Mouse (Mus musculus) forebrain, embryonic 11.5 days (tissue): ENCODE results near the gene Sfrp4. TPM values are rescaled to one million over a fixed set of nuclear protein-coding genes. Genes with fewer than 3 reads are reported as not detected.
A peak's percentile ranks its signal among the peaks of the same experiment; 100 is the strongest.
"Not testable (repeated sequence)": the region's sequence is repeated elsewhere in the genome, so short reads cannot be mapped to it uniquely, and the experiment has no call there.

Source experiments
- ATAC-seq: fragments of 200-750 bp; cut with Nextera tagmentation; replicated peaks from 2 replicates; pipeline ENCODE4 v1.8.0; 2017; ENCODE audit warnings: moderate TSS enrichment; ENCODE audit not compliant: low FRiP score
- DNase-seq: peaks from one replicate; pipeline ENCODE4 v3.0.0-alpha.2; 2017; ENCODE audit warnings: low spot score
- H3K27ac ChIP-seq: fragments of 300-500 bp; sonication (generic); 2 replicates; pipeline ENCODE4 v1.5.1; 2014; ENCODE audit warnings: low read depth, low read length
- H3K27me3 ChIP-seq: fragments of 300-500 bp; sonication (generic); 2 replicates; pipeline ENCODE4 v1.6.1; 2014; ENCODE audit warnings: mild to moderate bottlenecking, low read length, mixed read lengths; ENCODE audit not compliant: control insufficient read depth, insufficient read depth
- H3K36me3 ChIP-seq: fragments of 300-500 bp; sonication (generic); 2 replicates; pipeline ENCODE4 v1.6.1; 2014; ENCODE audit warnings: mild to moderate bottlenecking, low read length, moderate library complexity, mixed read lengths; ENCODE audit not compliant: control insufficient read depth, insufficient read depth
- H3K4me1 ChIP-seq: fragments of 300-500 bp; sonication (generic); replicated peaks from 2 replicates; pipeline ENCODE4 v1.6.1; 2014; ENCODE audit warnings: low read length, mixed read lengths; ENCODE audit not compliant: control insufficient read depth, insufficient read depth
- H3K4me2 ChIP-seq: fragments of 300-500 bp; sonication (generic); 2 replicates; pipeline ENCODE4 v1.6.1; 2014; ENCODE audit warnings: low read depth, mild to moderate bottlenecking, low read length, moderate library complexity, mixed read lengths; ENCODE audit not compliant: severe bottlenecking
- H3K4me3 ChIP-seq: fragments of 300-500 bp; sonication (generic); 2 replicates; pipeline ENCODE4 v1.5.1; 2014; ENCODE audit warnings: low read depth, low read length
- H3K9ac ChIP-seq: fragments of 300-500 bp; sonication (generic); 2 replicates; pipeline ENCODE4 v1.6.1; 2014; ENCODE audit warnings: low read length
- H3K9me3 ChIP-seq: fragments of 300-500 bp; sonication (generic); 2 replicates; pipeline ENCODE4 v1.6.1; 2016; ENCODE audit warnings: low read length, mixed read lengths; ENCODE audit not compliant: control insufficient read depth
- WGBS: fragments of 180-500 bp; shearing (Covaris S2); extraction: QIAGEN DNeasy Blood & Tissue Kit; methylation state at CpG from one replicate; pipeline ENCODE4 v1.1.7; 2014; 5-methylcytosine and 5-hydroxymethylcytosine counted together
- polyA plus RNA-seq: library from polyadenylated mRNA; unstranded; fragments of >200 nt; fragmentation: Nextera tagmentation; extraction: Ambion mirVana; gene quantifications from 2 replicates; pipeline ENCODE4 v1.2.1, GENCODE M21; 2014

Sfrp4 gene
- polyA plus RNA-seq, result 2.2 and 3.3 TPM in 2 replicates

- Histone ChIP-seq H3K9ac (peak within 1 kb of the TSS; percentile 62), H3K4me3 (peak within 1 kb of the TSS; percentile 44), H3K27me3 (peaks cover 3% of the 10 kb centered on the region; the same call in 1 of the 2 replicates), H3K4me2 (peak within 1 kb of the TSS; percentile 83), H3K36me3 (no peaks in the 10 kb centered on the region), H3K27ac (no peak within 1 kb of the TSS), H3K4me1 (0 out of 2 replicates have a peak, but pooled peaks cover 4% of the 10 kb centered on the region), H3K9me3 (no peaks in the 10 kb centered on the region)
- WGBS, result 2% methylated on average over 25 of the region's 25 CpGs
- ATAC-seq (peak; percentile 78), DNase-seq (peak; percentile 76)
Measured at GRCm38 (mm10) chr13:19622573-19623227, at the start of gene Sfrp4. Gene Sfrp4 (plus strand): TSS chr13:19623104.

- not testable (repeated sequence) for H3K27ac ChIP-seq, DNase-seq, H3K27me3 ChIP-seq, H3K9me3 ChIP-seq, H3K36me3 ChIP-seq, H3K4me1 ChIP-seq, H3K9ac ChIP-seq, H3K4me3 ChIP-seq, H3K4me2 ChIP-seq, ATAC-seq
- WGBS, result 91% methylated on average over 2 of the region's 2 CpGs
Measured at GRCm38 (mm10) chr13:19574723-19575122, 48.2 kb upstream of the Sfrp4 start.

GRCm38 (mm10) chr13:19575947-19576346 lies 47.0 kb upstream of the Sfrp4 start:
- no peak overlapping the region for H3K9ac ChIP-seq
- H3K27me3 ChIP-seq, result no peaks in the 10 kb centered on the region
- H3K9me3 ChIP-seq, result no peaks in the 10 kb centered on the region
- no peaks in the 10 kb centered on the region for H3K36me3 ChIP-seq
- 87% methylated on average over 3 of the region's 3 CpGs for WGBS
- ATAC-seq, result no peak
- no peak overlapping the region for H3K4me3 ChIP-seq
- H3K4me2 ChIP-seq, result no peak overlapping the region
- no peak for DNase-seq
- H3K27ac ChIP-seq, result no peak overlapping the region
- no peaks in the 10 kb centered on the region for H3K4me1 ChIP-seq

GRCm38 (mm10) chr13:19590996-19591759 lies 31.7 kb upstream of the Sfrp4 start:
- Histone ChIP-seq H3K9me3 (no peaks in the 10 kb centered on the region), H3K27ac (no peak overlapping the region), H3K4me1 (no peaks in the 10 kb centered on the region), H3K9ac (no peak overlapping the region), H3K27me3 (no peaks in the 10 kb centered on the region), H3K36me3 (no peaks in the 10 kb centered on the region; the same call in 1 of the 2 replicates), H3K4me2 (no peak overlapping the region), H3K4me3 (no peak overlapping the region)
- ATAC-seq (no peak), DNase-seq (no peak)
- 87% methylated on average over 3 of the region's 3 CpGs for WGBS

GRCm38 (mm10) chr13:19595141-19595540 lies 27.8 kb upstream of the Sfrp4 start:
- no peak for DNase-seq
- Histone ChIP-seq H3K4me2 (no peak overlapping the region), H3K9me3 (no peaks in the 10 kb centered on the region), H3K27me3 (no peaks in the 10 kb centered on the region), H3K9ac (no peak overlapping the region), H3K36me3 (no peaks in the 10 kb centered on the region; the same call in 1 of the 2 replicates), H3K4me3 (no peak overlapping the region), H3K4me1 (no peaks in the 10 kb centered on the region), H3K27ac (no peak overlapping the region)
- no peak for ATAC-seq
- WGBS, result 89% methylated on average over 1 of the region's 1 CpGs

- no peaks in the 10 kb centered on the region for H3K4me1 ChIP-seq
- H3K9me3 ChIP-seq, result no peaks in the 10 kb centered on the region
- no peak overlapping the region for H3K27ac ChIP-seq
- H3K4me3 ChIP-seq, result no peak overlapping the region
- H3K27me3 ChIP-seq, result no peaks in the 10 kb centered on the region
- H3K4me2 ChIP-seq, result no peak overlapping the region
- ATAC-seq, result no peak
- 87% methylated on average over 6 of the region's 6 CpGs for WGBS
- H3K36me3 ChIP-seq, result no peaks in the 10 kb centered on the region
- DNase-seq, result no peak
- no peak overlapping the region for H3K9ac ChIP-seq
Measured at GRCm38 (mm10) chr13:19599242-19599641, 23.7 kb upstream of the Sfrp4 start.

GRCm38 (mm10) chr13:19602531-19602930 lies 20.4 kb upstream of the Sfrp4 start:
- no peak for ATAC-seq
- H3K4me2 ChIP-seq, result no peak overlapping the region

GRCm38 (mm10) chr13:19603719-19604118 lies 19.2 kb upstream of the Sfrp4 start:
- H3K36me3 ChIP-seq, result no peaks in the 10 kb centered on the region
- no peak for DNase-seq
- no peaks in the 10 kb centered on the region for H3K4me1 ChIP-seq
- no peak overlapping the region for H3K4me3 ChIP-seq
- 76% methylated on average over 1 of the region's 1 CpGs for WGBS
- no peaks in the 10 kb centered on the region for H3K9me3 ChIP-seq
- no peak for ATAC-seq
- no peaks in the 10 kb centered on the region for H3K27me3 ChIP-seq
- no peak overlapping the region for H3K27ac ChIP-seq
- H3K4me2 ChIP-seq, result no peak overlapping the region
- H3K9ac ChIP-seq, result no peak overlapping the region

More at GRCm38 (mm10) chr13:19602531-19602930, 20.4 kb upstream of the Sfrp4 start:
- DNase-seq, result no peak
- no peaks in the 10 kb centered on the region for H3K4me1 ChIP-seq
- no peaks in the 10 kb centered on the region for H3K36me3 ChIP-seq
- 56% methylated on average over 1 of the region's 1 CpGs for WGBS
- no peak overlapping the region for H3K27ac ChIP-seq
- no peak overlapping the region for H3K9ac ChIP-seq
- no peaks in the 10 kb centered on the region for H3K9me3 ChIP-seq
- H3K4me3 ChIP-seq, result no peak overlapping the region
- no peaks in the 10 kb centered on the region for H3K27me3 ChIP-seq
